Mouse (Mus musculus) heart, adult 2 months (tissue): ENCODE measurements at regions not wholly inside any gene's neighbourhood (a gene's known extent, or its start where the extent isn't known, plus 50 kb on each side); places are given as distances from the start of the nearest gene placed in this dataset.

Experiments used
- DNase-seq, 2 experiments: peaks; one replicate each; pipeline ENCODE4 v3.0.0; 2021
- H3K27ac ChIP-seq: fragments of 200-600 bp; 2 replicates; pipeline ENCODE4 v1.8.1; 2022
- H3K27me3 ChIP-seq: fragments of 200-500 bp; 2 replicates; pipeline ENCODE4 v1.6.1; 2012; ENCODE audit warnings: mild to moderate bottlenecking, low read length, inconsistent platforms, mixed read lengths; ENCODE audit not compliant: control insufficient read depth, insufficient read depth
- H3K36me3 ChIP-seq: fragments of 200-500 bp; 2 replicates; pipeline ENCODE4 v1.6.1; 2012; ENCODE audit warnings: low read length, inconsistent platforms; ENCODE audit not compliant: control insufficient read depth, insufficient read depth
- H3K4me1 ChIP-seq: fragments of 200-500 bp; 2 replicates; pipeline ENCODE4 v1.6.1; 2011; ENCODE audit warnings: low read length; ENCODE audit not compliant: control insufficient read depth, insufficient read depth
- H3K4me3 ChIP-seq: fragments of 200-600 bp; 2 replicates; pipeline ENCODE4 v1.8.1; 2022
- H3K79me2 ChIP-seq: fragments of 200-500 bp; replicated peaks from 2 replicates; pipeline ENCODE4 v1.6.1; 2012; ENCODE audit warnings: mild to moderate bottlenecking, inconsistent platforms, low read length, moderate library complexity, mixed read lengths; ENCODE audit not compliant: control insufficient read depth, insufficient read depth
- H3K9ac ChIP-seq: fragments of 200-500 bp; 2 replicates; pipeline ENCODE4 v1.6.1; 2012; ENCODE audit warnings: low read depth, mild to moderate bottlenecking, control low read depth, inconsistent platforms, low read length, mixed read lengths
- CTCF ChIP-seq: fragments of 200-600 bp; IDR thresholded peaks from 2 replicates; pipeline ENCODE4 v1.8.1; 2022; ENCODE audit warnings: antibody characterized with exemption, mild to moderate bottlenecking, moderate library complexity
- EP300 ChIP-seq: fragments of 200-500 bp; IDR thresholded peaks from 2 replicates; pipeline ENCODE4 v1.6.1; 2011; ENCODE audit warnings: low read depth, low read length, control low read depth; ENCODE audit not compliant: insufficient read depth
- POLR2A ChIP-seq: fragments of 200-500 bp; IDR thresholded peaks from 2 replicates; pipeline ENCODE4 v1.6.1; 2011; ENCODE audit warnings: mild to moderate bottlenecking, low read depth, low read length, control low read depth; ENCODE audit not compliant: insufficient read depth
- WGBS: fragments of 180-500 bp; shearing (Covaris S2); methylation state at CpG from one replicate; pipeline ENCODE4 v1.1.7; 2018; 5-methylcytosine and 5-hydroxymethylcytosine counted together
- intact Hi-C: fragments of 180-260 bp; cut with DNase I; formaldehyde crosslinking; loops from one replicate; pipeline ENCODE4 v1.15.1; 2025

DNA sequence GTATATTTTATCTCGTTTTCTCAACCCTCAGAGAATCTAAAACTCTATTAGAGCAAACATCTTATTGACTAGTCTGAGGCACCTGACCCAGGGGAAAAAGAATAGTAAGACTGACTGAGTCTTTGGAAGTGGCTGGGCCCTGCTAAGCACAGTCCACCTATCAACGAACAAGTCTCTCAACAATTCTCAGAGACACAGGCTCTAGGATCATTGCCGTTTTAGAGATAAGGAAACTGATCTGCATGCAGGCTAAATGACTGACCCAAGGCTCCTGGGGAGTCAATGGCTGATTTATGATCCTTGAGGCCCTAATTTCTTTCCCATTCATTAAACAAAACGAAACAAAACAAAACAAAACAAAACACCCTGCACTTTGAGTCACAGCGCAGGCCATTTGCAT, 150.4 kb upstream of the Slc24a2 start:
- Histone ChIP-seq H3K4me1 (no peaks in the 10 kb centered on the region), H3K79me2 (no peaks in the 10 kb centered on the region), H3K9ac (no peak overlapping the region), H3K4me3 (no peak overlapping the region), H3K27me3 (no peaks in the 10 kb centered on the region), H3K36me3 (no peaks in the 10 kb centered on the region), H3K27ac (no peak overlapping the region)
- no peak for DNase-seq
- intact Hi-C loops, result no loop called here
- TF ChIP-seq POLR2A, result no peak
- TF ChIP-seq EP300, result no peak
- no peak for TF ChIP-seq CTCF
- 66% methylated on average over 5 of the region's 5 CpGs for WGBS

GRCm38 (mm10) chr4:87379516-87380173, 149.4 kb upstream of the Slc24a2 start:
- WGBS, result 65% methylated on average over 4 of the region's 4 CpGs
- intact Hi-C loops, result no loop called here
- H3K36me3 ChIP-seq, result no peaks in the 10 kb centered on the region
- no peaks in the 10 kb centered on the region for H3K27me3 ChIP-seq
- no peak overlapping the region for H3K4me3 ChIP-seq
- H3K79me2 ChIP-seq, result no peaks in the 10 kb centered on the region
- no peaks in the 10 kb centered on the region for H3K4me1 ChIP-seq
- H3K27ac ChIP-seq, result no peak overlapping the region
- no peak overlapping the region for H3K9ac ChIP-seq
- DNase-seq, result no peak
- TF ChIP-seq EP300 (no peak), POLR2A (no peak), CTCF (no peak)

DNA sequence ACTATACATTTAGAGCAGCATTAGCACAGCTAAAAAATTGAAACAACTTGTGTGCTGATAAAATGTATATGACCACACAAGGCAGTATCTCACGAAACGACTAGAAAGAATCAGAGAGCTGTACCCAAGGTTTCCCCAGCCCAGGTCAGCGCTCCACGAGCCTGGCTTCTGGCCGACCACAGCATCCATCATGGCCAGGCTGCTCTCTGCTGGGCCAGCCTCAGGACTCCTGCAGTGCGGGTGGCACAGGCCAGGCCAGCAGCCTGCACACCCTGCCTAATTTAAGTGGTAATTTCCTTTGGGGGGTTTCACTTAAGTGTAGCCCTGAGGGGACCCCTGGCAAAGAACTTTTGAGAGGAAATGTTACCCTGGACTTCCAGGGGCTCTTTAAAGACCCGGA, 141.7 kb upstream of the Slc24a2 start:
- Histone ChIP-seq H3K27ac (no peak overlapping the region), H3K27me3 (no peaks in the 10 kb centered on the region), H3K79me2 (no peaks in the 10 kb centered on the region), H3K4me1 (no peaks in the 10 kb centered on the region), H3K9ac (no peak overlapping the region), H3K4me3 (no peak overlapping the region), H3K36me3 (no peaks in the 10 kb centered on the region)
- intact Hi-C loops, result no loop called here
- 76% methylated on average over 7 of the region's 7 CpGs for WGBS
- TF ChIP-seq POLR2A (no peak), CTCF (no peak), EP300 (no peak)
- DNase-seq, result no peak

- intact Hi-C loops, result loop anchor here (2.0 to 10.0 kb wide), 5 partner anchors 418 to 1175 kb away; partner anchors contain the start of gene Mllt3
- H3K4me1 ChIP-seq, result no peaks in the 10 kb centered on the region
- TF ChIP-seq POLR2A, result no peak
- no peak for TF ChIP-seq CTCF
- no peak for TF ChIP-seq EP300
- DNase-seq, result no peak
- H3K27ac ChIP-seq, result no peak overlapping the region
- no peak overlapping the region for H3K4me3 ChIP-seq
- no peaks in the 10 kb centered on the region for H3K27me3 ChIP-seq
- no peak overlapping the region for H3K9ac ChIP-seq
- 18% methylated on average over 14 of the region's 14 CpGs for WGBS
- H3K79me2 ChIP-seq, result no peaks in the 10 kb centered on the region
- no peaks in the 10 kb centered on the region for H3K36me3 ChIP-seq
Measured at GRCm38 (mm10) chr4:87369626-87370234, 139.5 kb upstream of the Slc24a2 start.

DNA sequence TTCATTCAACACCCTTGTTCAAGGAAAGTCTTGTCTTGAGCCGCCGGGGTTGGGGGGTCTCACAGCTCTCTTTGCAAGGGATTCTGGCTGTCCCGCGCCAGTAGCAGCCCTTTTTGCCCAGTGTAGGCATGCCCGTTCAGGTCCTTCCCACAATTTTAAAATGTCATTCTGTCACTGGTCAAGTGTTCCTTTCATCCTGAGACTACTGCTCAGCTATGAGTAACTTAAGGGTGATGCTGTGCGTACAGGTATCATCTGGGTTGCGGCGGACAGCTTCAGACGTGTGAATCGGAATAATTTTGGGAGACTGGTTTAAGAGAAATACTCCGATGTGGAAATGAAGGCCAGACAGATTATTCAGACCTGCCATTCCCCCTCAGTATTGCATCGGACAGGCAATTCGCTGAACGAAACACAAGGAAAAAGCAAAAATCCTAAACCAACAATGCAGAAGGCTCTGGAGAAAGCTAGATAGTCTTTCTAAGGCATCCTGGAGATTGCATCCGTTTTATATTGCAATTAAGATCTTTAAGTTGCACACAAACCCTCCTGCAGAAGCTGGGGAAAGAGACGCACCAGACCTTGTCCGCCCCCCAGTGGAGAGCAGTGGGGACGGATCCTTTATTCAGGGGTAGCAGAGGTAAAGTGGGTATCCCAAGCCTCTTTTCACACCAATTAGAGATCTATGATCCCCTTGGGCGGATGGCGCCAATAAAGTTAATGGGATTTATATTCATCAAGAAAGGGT, 138.3 kb upstream of the Slc24a2 start:
- Histone ChIP-seq H3K36me3 (no peaks in the 10 kb centered on the region), H3K79me2 (no peaks in the 10 kb centered on the region), H3K9ac (no peak overlapping the region), H3K27me3 (no peaks in the 10 kb centered on the region), H3K27ac (no peak overlapping the region), H3K4me1 (no peaks in the 10 kb centered on the region), H3K4me3 (peak overlapping the region; percentile 49)
- intact Hi-C loops, result loop anchor here (1.0 to 10.0 kb wide), 6 partner anchors 419 to 1176 kb away; partner anchors contain the start of gene Mllt3
- 10% methylated on average over 20 of the region's 20 CpGs for WGBS
- DNase-seq, result peak; percentile 28 to 46
- TF ChIP-seq CTCF, result peak; percentile 75
- no peak for TF ChIP-seq POLR2A
- no peak for TF ChIP-seq EP300

GRCm38 (mm10) chr4:87367732-87368412, 137.6 kb upstream of the Slc24a2 start:
- DNase-seq, result peak; percentile 80 to 83
- no peak overlapping the region for H3K27ac ChIP-seq
- no peak overlapping the region for H3K9ac ChIP-seq
- H3K36me3 ChIP-seq, result no peaks in the 10 kb centered on the region
- no peaks in the 10 kb centered on the region for H3K27me3 ChIP-seq
- intact Hi-C loops, result loop anchor here (1.0 to 10.0 kb wide), 6 partner anchors 419 to 1177 kb away; partner anchors contain the start of gene Mllt3
- H3K4me3 ChIP-seq, result peak overlapping the region; percentile 49
- WGBS, result 6% methylated on average over 19 of the region's 19 CpGs
- H3K79me2 ChIP-seq, result no peaks in the 10 kb centered on the region
- H3K4me1 ChIP-seq, result no peaks in the 10 kb centered on the region
- TF ChIP-seq POLR2A, result no peak
- TF ChIP-seq CTCF, result peak; percentile 100; the same call in 1 of the 2 replicates
- 0 out of 2 replicates have a peak, but pooled peaks have one; percentile 43 for TF ChIP-seq EP300
